Mouse (Mus musculus) bone marrow, adult 2 months (tissue): Measurements from ENCODE around the gene Pex5.

Experiments used
- CTCF ChIP-seq: fragments of 200-500 bp; IDR thresholded peaks from 2 replicates; pipeline ENCODE4 v1.5.1; 2011; ENCODE audit warnings: low read length, control low read depth; ENCODE audit not compliant: control insufficient read depth, insufficient read depth
- POLR2A ChIP-seq: fragments of 200-500 bp; IDR thresholded peaks from 2 replicates; pipeline ENCODE4 v1.6.1; 2011; ENCODE audit warnings: low read depth, mild to moderate bottlenecking, control low read depth, low read length, borderline replicate concordance; ENCODE audit not compliant: control insufficient read depth

DNA sequence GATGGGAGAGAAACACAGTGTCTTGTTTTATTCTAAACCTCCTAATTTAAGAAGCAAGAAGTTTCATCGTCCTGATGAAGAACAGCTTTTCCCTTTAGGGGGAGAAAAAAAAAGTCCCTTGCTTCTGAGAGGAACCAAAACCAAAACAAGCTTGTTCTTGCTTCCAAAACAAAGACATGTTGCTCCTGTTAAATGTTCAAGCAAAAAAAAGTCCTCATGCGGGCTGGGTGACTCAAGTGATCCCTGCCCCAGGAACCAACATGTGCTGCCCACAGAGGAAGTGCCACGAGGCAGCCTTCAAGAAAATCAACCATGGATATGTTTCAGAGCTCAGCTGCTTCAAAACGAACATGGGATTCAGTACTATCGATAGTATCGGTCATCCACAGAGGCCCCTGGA, 55.9 kb downstream of the Pex5 start:
- no peak for TF ChIP-seq CTCF
- TF ChIP-seq POLR2A: no peak
